Mouse (Mus musculus) WW6 (cell line): ENCODE results near the gene Asf1b.

ENCODE experiments used
- DNase-seq: peaks from one replicate; pipeline ENCODE4 v3.0.0-alpha.2; 2013; ENCODE audit warnings: low read depth, low spot score

Asf1b gene

DNA sequence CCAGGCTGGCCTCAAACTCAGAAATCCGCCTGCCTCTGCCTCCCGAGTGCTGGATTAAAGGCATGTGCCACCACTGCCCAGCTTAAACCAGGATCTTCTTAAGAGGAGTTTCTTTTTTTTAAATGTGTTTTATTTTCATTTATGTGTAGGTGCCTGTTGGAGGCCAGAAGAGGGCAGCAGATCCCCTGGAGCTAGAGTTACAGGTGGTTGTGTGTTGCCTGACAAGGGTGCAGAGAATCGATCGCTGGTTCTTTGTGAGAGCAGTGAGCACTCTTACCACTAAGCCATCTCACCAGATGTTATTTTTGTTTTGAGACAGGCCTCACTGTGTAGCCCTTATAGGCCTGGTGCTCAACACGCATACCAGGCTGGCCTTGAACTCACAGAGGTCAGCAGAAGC lies 60.5 kb downstream of the Asf1b start:
- DNase-seq: no peak

DNA sequence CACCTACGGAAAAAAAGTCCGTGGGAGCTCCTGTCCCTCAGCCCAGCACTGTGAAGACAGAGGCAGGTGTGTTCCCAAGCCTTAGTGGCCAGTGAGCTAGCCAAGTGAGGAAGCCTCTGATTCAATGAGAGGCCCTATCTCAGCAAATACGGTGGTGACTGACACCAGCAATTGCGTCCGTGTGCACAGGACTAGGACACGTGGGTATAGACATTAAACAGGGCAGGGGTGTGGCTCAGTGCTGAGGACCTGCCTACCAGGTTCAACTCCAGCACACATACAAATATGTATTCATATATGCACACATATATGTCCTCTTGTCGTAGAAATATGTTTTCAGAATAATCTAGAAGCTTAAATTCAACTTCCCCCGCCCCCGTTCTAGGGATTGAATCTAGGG lies 64.4 kb downstream of the Asf1b start:
- no peak for DNase-seq
